Mouse (Mus musculus) gastrocnemius, postnatal 4 days (tissue): ENCODE results near the gene Strbp. TPM values are rescaled to one million over a fixed set of nuclear protein-coding genes. Genes with fewer than 3 reads are reported as not detected.
A peak's percentile ranks its signal among the peaks of the same experiment; 100 is the strongest.

Experiments
- DNase-seq, 2 experiments: peaks; one replicate each; pipeline ENCODE4 v3.0.0; 2021 to 2022; ENCODE audit warnings: low spot score in 2 of 2, mixed read lengths in 2 of 2
- long read RNA-seq, 2 experiments: library from polyadenylated mRNA; stranded (forward); transcript quantifications; one replicate each; pipeline ENCODE4 v2.0.0; 2021
- total RNA-seq, 2 experiments: library from RNA; stranded (reverse); gene quantifications; 2 replicates each; pipeline ENCODE4 v1.2.3; 2021

The Strbp gene
- 10 to 100 TPM; 21.3 to 29.9 TPM for total RNA-seq
- long read RNA-seq, experiment 1, full-length matches to known transcripts = 3 of 41 reads
- long read RNA-seq, experiment 1, partial matches to known transcripts = 0 of 41 reads
- long read RNA-seq, experiment 1, other reads (novel, unspliced or antisense) = 38 of 41 reads
- long read RNA-seq, experiment 2, transcript Strbp-202 (18 exons, 3,144 nt) = major isoform, 18 of 61 reads
- long read RNA-seq, experiment 2, partial matches to known transcripts = 0 of 61 reads
- long read RNA-seq, experiment 2, other reads (novel, unspliced or antisense) = 43 of 61 reads

DNA sequence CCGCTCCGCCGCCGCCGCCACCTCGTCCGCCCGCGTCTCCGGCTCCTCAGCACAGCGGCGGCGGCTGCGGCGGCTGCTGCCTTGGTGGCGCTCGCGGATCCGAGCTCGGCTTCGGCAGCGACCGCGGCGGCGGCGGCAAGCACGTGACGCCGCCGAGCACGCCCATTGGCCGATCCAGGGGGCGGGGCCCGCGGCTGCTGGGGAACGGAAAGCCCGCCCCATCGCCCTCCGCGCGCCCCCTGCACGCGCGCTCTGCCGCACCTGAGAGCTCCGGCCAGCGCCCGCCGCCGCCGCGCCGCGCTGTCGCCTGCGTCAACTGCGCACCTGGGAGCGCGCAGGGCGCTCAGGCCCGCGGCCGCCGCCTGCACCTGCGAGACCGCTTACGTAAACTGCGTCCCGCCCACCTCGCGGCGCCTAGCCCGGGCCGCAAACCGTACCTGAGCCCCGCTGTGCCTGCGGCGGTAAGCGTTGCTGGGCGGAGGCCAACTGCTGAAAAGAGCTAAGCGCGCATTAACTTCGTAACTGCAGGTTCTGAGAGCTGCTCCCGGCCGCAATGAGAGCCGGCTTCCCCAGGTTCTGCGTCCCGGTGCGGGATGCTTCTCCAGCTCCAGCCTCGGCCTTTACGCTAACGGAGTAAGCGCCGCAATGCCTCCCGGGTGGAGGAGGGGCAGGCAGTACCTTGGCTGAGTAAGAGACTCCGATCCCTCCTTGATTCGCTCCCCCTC lies at the start of gene Strbp:
Gene Strbp, minus strand, starts transcription at position 630 of the 725 bp plus-strand sequence.
- peak; percentile 90 to 94 for DNase-seq

- no peak for DNase-seq
These were observed 47.5 kb upstream of the Strbp start for GRCm38 (mm10) chr2:37751114-37751513.

- no peak for DNase-seq
These were observed 45.7 kb upstream of the Strbp start for GRCm38 (mm10) chr2:37749323-37749722.

- peak; percentile 48 to 78 for DNase-seq
These were observed 44.9 kb upstream of the Strbp start for GRCm38 (mm10) chr2:37748442-37749066.

DNA sequence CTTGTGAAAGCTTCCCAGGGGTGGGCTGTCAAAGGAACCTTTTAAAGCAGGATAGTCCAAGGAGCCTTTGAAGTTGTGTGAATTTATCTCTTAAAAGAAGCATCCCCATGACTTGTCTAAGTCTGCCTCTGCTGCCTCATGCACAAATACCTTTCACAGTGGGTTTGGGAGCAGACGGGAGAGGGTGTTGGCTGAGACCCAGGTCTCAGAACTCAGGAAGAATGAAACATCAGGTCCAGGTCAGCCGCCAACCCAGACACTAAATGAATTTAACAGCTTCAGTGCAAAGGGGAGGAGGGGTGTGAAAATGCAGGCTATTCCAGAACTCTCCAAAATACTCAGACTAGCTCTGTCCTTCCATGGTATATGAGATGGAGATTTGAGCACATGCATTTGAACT lies 44.2 kb upstream of the Strbp start:
- DNase-seq = no peak

GRCm38 (mm10) chr2:37746293-37747049 lies 42.8 kb upstream of the Strbp start:
- DNase-seq = no peak

- DNase-seq = no peak
These were observed 41.2 kb upstream of the Strbp start for GRCm38 (mm10) chr2:37744773-37745395.

- no peak for DNase-seq
These were observed 38.3 kb upstream of the Strbp start for GRCm38 (mm10) chr2:37741806-37742554.

DNA sequence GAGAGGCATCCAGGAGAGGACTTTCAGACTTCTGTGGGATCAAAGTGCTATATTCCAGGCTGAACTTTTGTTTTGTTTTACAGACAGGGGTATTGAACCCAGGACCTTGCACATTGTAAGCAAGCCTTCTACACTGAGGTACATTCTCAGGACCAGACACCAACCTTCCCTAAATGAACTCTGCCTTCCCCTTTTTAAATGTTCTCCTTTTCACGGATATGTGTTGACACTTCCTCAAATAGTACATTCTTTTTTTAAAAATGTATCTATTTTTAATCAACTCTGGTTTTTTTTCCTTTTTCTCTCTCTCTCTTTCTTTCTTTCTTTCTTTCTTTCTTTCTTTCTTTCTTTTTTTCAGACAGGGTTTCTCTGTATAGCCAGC lies 32.1 kb upstream of the Strbp start:
- DNase-seq = no peak

DNA sequence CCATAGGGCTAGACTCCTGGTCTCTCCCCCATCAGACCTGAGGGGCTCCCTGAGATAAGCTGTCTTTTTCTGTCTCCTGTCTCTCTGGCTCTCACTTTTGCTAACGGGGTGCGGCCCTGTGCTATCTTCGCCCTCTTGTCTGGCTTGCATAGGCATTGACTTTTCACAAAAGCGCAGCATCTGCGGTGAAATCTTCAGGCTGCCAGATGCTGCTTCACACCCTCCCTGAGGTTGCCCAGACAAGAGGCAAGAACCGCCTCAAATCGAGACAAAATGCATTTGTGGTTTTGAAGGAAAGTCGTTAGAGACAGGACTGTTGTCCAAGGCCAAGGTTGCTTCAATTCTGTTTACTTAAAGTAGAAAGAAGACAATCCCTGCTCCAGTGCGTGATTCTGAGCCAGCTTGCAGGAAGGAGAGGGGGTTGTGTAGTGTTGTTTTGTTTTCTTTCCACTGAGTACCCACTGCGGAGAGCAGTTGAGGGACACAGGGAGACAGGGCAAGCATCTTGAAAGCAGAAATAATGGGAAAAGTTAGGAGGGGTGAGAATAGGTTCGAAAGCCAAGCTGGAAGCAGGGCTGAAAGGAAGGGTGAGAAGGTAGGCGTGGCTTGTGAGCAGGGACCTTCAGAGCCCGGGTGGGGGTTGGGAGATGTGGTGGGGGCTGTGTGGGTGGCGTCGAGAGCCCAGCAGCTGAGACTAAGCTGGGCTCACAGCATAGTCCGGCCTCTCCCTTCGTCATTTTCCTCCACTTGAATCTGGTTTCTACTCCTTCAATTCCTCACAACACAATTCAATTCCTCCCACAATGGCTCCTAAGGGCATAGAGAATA lies 31.5 kb upstream of the Strbp start:
- no peak for DNase-seq

- DNase-seq = no peak
These were observed 27.7 kb upstream of the Strbp start for GRCm38 (mm10) chr2:37731241-37731801.

DNA sequence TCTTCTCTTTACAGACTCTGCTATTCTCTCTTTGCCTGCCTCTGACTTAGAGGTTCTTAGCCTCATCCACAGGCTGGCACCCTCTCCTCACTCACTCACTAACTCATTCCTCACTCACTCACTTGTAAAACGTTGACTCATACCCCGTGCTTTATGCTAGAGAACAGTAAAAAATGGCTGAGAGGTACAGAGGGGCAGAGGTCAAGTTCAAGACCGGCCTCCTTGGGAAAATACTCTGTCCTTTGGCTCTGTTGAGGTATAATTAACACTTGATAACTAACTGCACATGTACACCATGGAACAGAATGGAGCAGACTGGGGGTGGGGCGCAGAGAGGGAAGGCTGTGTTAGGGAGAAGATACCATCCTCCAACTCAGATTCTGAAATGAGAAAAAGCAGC lies 20.6 kb upstream of the Strbp start:
- DNase-seq = no peak

DNA sequence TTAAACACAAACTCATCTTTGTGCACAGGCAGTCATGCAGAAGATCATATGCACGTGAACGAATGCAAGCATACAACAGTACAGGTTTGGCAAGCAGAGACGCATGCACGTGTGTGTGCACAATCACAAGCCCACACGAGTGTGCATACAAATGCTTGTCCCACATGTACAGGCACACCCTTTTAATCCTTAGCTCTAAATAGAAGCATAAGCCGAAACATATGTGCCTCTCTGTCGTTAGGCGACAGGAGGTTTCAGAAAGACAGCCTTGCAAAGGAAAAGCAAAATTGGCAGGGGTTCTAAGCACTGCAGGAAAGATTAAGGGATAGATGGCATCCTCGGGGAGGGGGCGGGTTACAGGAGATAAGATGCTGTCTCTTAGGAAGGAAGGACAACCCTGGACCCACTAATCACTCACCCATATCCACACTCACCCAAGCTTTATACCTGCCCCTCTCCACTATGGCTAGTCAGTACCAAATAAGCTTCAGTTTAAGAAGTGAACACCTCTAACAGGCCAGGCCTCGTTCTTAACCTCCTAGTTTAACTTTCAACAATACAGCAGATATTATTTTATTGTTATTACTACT lies 19.9 kb upstream of the Strbp start:
- DNase-seq = no peak

DNA sequence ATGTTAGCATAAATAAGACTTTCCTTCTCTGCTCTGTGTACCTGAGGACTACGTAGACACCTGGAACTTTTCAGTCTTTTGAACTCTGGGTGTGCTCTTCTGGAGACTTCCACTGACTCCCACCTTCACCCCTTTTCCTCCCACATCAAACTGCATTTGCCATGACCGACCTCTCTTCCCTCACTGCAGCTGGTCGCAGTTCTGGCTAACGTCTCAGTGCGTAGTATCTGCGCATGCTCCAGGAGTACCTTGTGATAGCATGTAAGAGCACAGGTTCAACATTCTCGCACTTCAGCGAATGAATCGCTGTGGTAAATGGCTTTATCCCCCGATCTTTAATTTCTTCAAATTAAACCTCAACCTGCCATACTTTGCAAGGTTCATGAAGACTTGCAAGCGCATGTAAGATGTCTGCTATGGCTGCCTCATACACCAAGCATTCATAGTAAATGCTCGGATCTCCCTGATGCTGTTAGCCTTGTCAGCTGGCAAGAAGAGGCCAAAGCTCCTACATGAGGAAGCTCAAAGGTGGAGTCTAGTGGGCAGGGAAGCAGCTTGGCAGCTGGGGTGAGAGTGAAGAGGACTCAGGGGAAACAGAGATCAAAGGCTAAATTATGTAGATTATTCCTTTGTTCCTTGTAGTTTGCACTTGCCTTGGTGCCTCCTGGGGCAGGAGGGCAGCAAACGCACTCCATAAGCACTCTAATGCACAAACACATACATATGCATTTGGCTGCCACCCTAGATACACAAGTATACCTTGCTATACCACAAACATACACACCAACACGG lies 19.2 kb upstream of the Strbp start:
- DNase-seq = no peak

DNA sequence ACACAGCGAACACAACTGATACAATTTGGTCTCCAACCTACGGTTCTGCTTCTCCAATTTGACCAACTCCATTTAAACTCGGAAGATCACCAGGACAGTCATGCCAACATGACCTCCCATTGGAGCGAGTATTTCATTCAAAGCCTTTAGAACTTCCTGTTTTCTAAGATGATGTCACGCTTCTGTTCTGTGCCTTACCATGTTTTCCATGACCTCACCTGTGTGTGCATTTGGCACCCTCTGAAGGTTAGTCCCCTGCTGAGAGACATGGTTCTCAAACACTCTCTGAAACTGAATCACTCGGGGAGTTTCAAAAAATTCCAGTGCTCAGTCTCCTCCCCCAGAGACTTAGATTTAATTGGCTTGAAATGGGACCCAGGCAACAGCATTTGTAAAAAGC lies 12.6 kb upstream of the Strbp start:
- no peak for DNase-seq

- DNase-seq = no peak
These were observed 11.7 kb upstream of the Strbp start for GRCm38 (mm10) chr2:37715364-37715763.

DNA sequence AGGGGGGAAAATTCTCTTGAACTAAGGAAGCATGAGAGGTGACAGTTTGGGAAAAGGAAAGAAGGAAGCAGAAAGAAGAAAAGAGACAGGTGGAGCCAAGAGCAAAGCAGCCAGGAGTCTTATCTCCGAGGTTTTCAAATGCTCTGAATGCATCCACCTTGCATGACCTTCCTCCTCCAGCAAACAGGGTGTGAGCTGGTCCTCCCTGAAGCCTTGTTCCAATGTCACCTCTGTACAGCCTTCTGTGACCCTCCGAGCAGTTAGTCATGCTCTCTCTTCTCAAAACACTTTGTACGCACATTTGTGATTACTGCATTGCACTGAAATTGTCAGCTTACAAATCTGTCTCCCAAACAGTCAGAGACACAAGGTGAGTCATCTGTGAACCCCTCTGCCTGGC lies 9.4 kb upstream of the Strbp start:
- DNase-seq = no peak

GRCm38 (mm10) chr2:37708835-37709234 lies 5.2 kb upstream of the Strbp start:
- no peak for DNase-seq
